ENCODE assay signal across 25 mouse cellular contexts in genomic region chr3:37810763-37811162, GRCm38 (mm10).
"Had no signal": no experiment of that assay in that cellular context is flagged by ENCODE, and none has a peak within 500 bp of the region (broad histone marks: within the 10 kb centered on the region; RNA-seq: fewer than 3 reads in every experiment).

No protein-coding gene starts in this region.

- H3K27ac ChIP-seq: gastrocnemius, adult 2 months; hindbrain, embryonic 10.5 days; hindbrain, embryonic 12.5 days; hindbrain, embryonic 14.5 days; intestine, embryonic 15.5 days; layer of hippocampus, adult 2 months; left cerebral cortex, adult 2 months; limb, embryonic 10.5 days; limb, embryonic 12.5 days; liver, embryonic 13.5 days; liver, embryonic 15.5 days had no signal

- H3K4me3 ChIP-seq: gastrocnemius, adult 2 months; hindbrain, embryonic 10.5 days; hindbrain, embryonic 12.5 days; intestine, embryonic 15.5 days; layer of hippocampus, adult 2 months; left cerebral cortex, adult 2 months; limb, embryonic 10.5 days; limb, embryonic 12.5 days; liver, embryonic 13.5 days; liver, embryonic 15.5 days had no signal

- H3K4me1 ChIP-seq: hindbrain, embryonic 10.5 days; hindbrain, embryonic 12.5 days; intestine, embryonic 15.5 days; liver, embryonic 13.5 days; liver, embryonic 15.5 days had no signal

- DNase-seq: gastrocnemius, adult 2 months; gastrocnemius, postnatal 10 days; gastrocnemius, postnatal 25 days; kidney, adult 18-20 months; kidney, adult 8-10 months; kidney, postnatal 10 days; kidney, postnatal 25 days; kidney, postnatal 4 days; liver; liver, embryonic 13.5 days; liver, postnatal 0 days had no signal

- H3K9me3 ChIP-seq: hindbrain, embryonic 10.5 days; liver, embryonic 13.5 days; liver, embryonic 15.5 days had no signal

- H3K27me3 ChIP-seq: hindbrain, embryonic 12.5 days; intestine, embryonic 15.5 days; limb, embryonic 12.5 days; liver, embryonic 13.5 days; liver, embryonic 15.5 days had no signal

- H3K36me3 ChIP-seq: hindbrain, embryonic 10.5 days; hindbrain, embryonic 12.5 days; intestine, embryonic 15.5 days; limb, embryonic 10.5 days; limb, embryonic 12.5 days; liver, embryonic 13.5 days; liver, embryonic 15.5 days had no signal

- H3K4me2 ChIP-seq: heart, embryonic 11.5 days; hindbrain, embryonic 12.5 days; hindbrain, embryonic 14.5 days; intestine, embryonic 15.5 days; limb, embryonic 12.5 days; liver, embryonic 13.5 days; liver, embryonic 15.5 days had no signal

- H3K9ac ChIP-seq: hindbrain, embryonic 12.5 days; hindbrain, embryonic 14.5 days; intestine, embryonic 15.5 days; limb, embryonic 12.5 days; liver, embryonic 13.5 days; liver, embryonic 15.5 days; liver, postnatal 0 days had no signal

- ATAC-seq: forebrain, embryonic 16.5 days; hindbrain, embryonic 16.5 days; inflammation-experienced regulatory T-cells, adult 6 months; intestine, embryonic 15.5 days; intestine, postnatal 0 days; liver, postnatal 0 days had no signal
